Mouse (Mus musculus) mouse trophoblast stem cell (cell line): ENCODE measurements around the gene Arl6ip4.

Source experiments
- in situ Hi-C, 2 experiments: fragments of 300-500 bp; cut with MseI, MboI; formaldehyde crosslinking; loops; 2 replicates in 1 of 2; 3 replicates in 1 of 2; pipeline ENCODE4 v1.15.1; 2025

The Arl6ip4 gene

DNA sequence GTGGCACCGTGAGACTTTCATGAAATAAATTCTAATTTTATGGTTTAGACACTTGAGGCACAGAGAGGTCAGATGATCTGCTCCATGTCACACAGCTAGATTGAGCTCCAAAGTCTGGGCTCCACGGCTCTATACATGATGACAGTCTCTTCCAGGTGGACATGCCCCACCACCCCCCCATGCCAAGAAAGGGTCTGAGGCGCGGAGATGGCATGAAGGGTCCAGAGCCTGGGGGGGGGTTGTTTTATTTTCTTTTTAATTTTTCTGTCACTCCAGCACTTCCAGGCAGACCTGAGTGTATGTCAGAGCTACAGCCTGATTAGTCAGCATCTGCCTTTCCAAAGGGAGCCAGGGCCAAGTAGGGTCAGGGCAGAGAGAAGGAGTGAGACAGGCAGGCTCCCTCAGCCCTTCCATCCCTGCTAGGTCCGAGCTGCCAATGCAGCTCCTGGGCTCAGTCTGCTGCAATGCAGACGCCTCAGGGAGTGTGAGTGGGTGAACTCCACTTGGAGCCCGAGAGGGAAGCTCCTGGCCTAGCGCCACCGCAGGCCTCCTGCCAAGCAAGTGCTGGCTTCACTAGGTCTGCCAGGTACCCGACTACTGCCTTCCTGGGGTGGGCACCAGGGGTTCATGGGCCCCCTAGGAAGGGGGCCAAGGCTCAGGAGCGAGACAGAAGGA is 22.6 kb upstream of the Arl6ip4 start:
- in situ Hi-C loops: loop anchor here in 1 of 2 experiments (5.0 kb wide), 1 partner anchor 91 kb away; no protein-coding TSS in a partner anchor

DNA sequence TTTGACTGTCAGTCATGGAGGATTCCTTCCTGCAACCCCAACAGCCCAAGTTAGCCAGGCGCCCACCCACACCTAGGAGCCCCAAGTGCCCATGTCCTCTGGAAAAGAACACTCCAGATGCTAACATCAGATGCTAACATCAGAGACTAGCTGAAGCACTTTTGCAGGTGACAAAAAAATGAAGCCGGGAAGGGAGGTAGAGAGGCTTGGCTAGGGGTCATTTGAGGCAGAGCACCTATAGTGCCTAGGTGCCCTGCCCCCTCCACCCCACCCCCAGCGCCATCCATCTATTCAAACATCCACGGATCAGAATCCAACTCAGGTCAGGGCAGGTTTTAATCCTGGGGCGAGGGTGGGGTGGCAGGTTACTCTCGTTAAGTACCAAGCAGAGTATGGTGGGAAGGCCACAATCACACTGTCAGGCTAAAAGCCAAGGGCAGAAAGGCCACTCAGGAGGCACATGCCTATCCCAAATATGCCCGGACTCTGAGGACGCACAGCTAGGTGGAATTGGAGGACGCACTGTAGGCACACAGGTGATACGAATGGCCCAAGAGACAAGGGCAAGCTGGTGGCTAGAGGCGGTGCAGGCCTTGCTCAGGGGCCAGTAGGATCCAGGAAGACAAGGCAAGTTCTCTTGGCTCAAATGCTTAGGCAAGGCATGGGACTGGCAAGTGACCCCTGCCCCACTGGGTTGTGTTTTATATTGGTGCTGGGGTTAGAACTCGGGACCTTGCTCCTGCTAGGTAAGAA is 21.9 kb upstream of the Arl6ip4 start:
- in situ Hi-C loops: loop anchor here in 1 of 2 experiments (5.0 kb wide), 1 partner anchor 92 kb away; no protein-coding TSS in a partner anchor

DNA sequence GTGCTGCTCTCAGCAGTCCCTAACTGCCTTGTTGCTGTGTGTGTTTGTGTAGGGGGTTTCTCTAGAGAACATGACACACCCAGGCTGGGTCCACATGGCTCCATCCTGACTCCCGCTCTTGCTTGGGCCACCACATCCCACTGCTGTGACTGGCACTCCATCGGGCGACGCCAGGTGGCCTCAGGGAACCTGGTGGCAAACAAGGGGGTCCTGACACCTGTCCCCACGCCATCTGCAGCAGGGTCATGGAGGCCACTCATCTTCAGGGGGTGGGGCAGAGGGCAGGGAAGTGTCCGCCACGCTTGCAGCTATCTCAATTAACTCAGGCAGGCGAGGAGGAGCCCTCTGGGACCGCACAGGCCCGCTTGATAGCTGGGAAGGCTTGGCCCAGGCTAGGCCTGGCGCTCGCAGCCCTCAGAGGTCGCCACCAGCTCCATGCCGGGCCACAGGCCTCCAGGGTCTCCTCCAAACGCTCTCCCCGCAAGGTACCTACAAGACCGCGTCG is 20.8 kb upstream of the Arl6ip4 start:
- in situ Hi-C loops: no loop called here

DNA sequence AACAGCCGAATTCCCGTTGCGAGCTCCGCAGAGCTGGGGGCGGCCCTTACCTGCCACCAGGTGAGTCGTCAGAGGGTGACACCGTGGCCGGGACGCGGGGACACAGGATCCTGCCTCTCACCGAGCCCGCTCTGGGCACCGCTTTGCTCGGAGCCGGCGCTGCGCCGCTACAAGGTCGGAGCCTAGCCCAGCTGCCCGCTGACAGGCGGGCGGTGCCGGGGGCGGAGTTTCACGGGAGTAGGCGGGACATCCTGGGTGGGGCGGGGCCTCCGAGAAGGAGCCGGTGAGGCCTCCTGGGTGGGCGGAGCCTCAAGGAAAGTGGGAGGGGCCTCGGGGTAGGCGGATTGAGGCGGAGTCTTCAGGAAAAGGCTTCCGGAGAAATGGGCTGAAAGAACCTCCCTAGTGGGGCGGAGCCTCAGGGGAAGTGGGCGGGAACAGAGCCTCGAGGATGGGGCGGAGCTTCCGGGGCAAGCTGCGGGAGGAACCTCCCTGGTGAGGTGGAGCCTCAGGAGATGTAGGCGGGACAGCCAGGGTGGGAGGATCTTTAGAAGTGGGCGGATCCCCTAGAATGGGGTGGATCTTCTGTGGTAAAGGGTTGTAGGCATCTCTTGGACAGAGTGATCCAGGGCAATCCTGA is 20.2 kb upstream of the Arl6ip4 start, which contains the start of gene Abcb9:
Gene Abcb9 (minus strand): TSS at position 203 of the 637 bp plus-strand sequence.
- in situ Hi-C loops: no loop called here

DNA sequence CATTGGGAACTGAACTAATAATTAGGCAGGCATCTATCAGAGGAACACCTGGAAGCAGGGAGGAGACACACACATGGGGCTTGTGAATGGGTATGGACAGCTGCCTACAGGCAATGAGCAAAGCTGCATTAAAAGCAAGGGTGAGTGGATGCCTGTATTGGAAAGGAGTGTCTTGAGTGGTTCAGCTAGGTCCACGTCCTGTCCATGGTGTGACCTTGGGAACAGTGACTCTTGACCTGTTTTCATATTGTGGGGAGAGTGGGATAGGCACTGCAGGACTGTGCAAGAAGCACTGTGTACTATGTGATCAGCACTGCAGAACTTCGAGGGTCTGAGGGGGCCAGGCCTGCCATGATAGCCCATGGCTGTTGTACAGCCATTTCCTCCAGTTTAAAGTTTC is 17.0 kb upstream of the Arl6ip4 start:
- in situ Hi-C loops: no loop called here

DNA sequence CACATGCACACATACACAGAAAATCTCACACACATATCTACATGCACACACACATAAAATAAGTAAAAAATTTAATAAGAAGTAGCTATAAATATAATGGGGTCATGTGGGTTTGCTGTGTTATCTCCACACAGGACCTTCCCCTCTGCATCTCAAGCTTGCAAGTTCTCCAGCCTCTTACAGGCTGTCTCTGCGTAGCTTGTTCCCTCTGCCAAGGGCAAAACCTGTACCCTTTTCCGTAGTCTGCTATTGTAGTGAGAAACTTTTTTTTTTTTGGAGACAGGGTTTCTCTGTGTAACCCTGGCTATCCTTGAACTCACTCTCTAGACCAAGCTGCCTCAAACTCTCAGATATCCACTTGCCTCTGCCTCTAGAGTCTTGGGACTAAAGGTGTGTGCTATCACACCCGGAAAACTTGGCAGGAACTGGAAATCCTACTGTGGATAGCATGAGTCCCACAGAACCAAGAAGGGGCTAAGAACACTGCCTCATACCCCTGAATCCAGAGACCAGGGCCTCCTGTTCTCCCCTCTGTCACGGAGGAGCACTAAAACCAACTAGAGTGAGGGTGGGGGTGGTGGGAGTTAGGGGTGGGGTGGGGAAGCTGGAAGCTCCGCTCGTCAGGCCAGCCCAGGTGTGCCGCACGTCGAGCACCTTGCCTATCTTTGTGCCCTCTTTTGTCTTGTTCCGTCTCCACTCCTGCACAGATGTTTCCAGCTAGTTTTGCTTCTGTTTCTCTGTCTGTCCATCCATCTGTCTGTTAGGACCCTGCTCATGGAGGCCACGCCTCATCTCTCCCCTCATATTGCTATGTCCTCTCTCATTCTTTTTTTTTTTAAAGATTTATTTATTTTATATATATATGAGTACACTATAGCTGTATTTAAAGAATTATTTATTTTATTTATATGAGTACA is 15.5 kb upstream of the Arl6ip4 start:
- in situ Hi-C loops: no loop called here

DNA sequence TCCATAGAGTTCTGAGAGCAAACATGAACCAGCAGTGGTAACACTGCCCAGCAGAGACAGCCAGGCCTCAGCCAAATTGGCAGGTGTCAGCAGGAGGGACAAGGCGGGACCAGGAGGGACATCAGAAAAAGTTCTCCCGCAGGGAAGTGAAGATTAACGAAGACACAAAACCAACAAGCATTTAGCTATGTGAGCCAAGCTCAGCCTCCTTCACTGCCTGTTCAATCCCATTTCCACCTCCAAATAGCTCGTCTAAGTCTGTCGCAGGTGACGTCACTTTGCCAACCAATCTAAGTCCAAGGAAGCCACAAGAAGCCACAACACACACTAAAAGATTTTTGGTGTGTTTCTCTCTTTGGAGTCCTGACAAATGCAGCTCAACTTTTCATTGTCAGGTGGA is 13.6 kb upstream of the Arl6ip4 start:
- in situ Hi-C loops: no loop called here

DNA sequence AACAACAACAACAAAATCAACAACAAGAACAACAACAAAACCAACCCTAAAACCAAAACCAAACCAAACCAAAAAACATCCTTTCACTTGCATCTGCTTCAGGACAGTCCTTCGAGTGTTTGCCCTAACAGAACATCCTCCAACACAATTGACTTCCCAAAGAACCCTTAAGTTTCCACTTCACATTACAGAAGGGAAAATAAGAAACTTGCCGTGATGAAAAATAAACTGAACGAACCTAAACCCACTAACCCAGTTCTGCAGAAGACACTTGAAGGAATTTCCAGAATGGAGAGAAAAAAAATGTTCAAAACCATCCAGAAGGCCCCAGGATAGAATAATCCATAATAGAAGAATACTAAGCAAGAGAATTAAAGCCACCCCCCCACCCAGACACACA is 12.9 kb upstream of the Arl6ip4 start:
- in situ Hi-C loops: no loop called here

DNA sequence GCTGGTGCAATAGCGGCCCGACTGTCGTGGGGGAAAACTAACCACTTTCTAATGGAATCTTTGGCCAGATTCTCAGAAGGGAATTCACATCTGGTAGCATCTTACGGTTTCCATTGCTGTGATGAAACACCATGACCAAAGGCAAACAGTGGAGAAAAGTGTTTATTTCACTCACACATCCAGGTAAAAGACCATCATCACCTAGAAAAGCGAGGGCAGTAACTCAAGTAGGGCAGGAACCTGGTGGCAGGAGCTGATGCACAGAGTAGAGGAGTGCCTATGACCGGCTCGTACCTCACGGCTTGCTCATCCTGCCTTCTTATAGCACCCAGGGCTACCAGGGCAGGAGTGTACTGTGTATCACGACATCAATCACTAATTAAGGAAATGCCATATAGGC is 12.3 kb upstream of the Arl6ip4 start:
- in situ Hi-C loops: no loop called here

DNA sequence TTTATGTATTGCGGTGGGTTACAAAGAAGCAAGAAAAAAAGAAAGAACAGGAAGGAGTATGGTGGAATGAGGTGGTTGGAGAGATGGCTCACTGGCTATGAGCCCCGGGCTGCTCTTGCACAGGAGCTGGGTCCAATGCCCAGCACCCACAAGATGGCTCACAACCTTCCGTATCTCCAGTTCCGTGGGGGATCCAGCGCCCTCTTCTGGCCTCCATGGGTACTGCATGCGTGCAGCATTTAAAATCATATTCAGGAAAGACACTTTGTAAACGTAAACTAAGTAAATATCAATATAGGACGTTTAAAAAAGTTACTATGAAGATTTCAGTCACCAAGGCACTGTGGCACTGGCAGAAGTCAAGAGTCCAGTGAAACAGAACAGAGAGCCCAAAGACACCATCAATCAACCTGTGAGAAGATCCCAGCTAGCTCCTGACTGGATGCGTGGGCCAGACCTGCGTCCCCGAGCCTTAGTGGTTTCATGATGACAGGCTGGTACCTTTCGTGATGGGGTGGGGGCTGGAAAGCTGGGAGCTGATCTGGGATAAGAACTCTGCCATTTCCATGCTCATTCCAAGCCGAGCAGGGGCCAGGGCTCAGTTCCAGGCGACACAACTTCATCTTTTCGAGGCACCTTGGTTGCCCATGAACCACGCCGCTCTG is 4.7 kb upstream of the Arl6ip4 start:
- in situ Hi-C loops: no loop called here

DNA sequence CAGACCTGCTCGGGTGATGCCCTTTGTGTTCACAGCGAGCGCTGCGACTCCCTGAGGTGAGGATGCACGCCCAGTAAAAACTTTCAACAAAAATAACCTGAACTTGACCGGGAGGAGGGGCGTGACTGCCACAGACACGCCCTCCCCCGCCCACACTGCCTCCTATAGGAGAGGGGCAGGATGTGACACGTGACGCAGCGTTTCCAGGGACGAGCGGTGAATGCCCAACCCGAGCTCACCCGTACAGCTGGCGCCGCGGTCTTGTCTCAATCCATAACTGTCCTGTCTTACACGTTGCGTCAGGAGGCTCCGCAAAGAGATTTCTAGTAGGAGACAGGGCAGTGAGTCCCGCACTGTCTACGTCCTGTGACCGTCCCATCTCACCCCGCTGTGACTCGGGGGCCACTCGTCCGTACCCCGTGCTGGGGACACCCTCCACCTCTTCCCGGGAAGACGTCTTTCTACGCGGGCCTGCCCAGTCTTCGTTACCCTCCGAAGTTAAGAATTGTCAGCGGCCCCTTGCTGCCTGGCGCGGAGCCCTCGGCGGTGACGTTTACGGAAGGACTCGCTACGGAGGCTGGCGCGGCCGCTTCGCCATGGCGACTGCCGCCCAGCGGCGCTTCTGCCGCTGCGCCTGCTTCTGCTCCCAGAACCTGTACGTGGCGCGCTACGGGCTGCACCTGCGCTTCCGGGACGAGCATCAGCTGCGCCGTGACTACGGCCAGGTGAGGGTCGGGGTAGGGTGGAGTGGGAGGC is 4.0 kb upstream of the Arl6ip4 start, which contains the start of gene Ogfod2:
Gene Ogfod2 (plus strand): TSS at position 556 of the 756 bp plus-strand sequence.
- in situ Hi-C loops: no loop called here

DNA sequence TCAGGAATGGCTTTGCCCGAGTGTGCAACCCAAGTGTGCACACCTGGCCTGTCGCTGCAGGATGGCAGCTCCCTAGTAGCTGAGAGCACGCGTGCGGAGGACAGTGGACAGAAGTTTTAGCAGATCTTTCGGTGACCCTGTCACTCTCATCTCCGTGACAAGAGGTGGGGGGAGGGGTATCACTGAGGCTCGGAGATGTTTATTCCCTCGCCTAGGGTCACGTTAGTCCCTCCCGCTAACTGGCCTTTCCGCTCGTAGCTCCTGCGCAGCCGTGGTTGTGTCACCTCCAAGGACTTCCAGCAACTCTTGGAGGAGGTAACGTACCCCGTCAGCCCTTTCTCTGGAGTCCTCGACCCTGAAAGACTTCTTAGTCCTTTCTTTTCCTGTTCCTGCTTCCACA is 3.4 kb upstream of the Arl6ip4 start:
- in situ Hi-C loops: no loop called here

DNA sequence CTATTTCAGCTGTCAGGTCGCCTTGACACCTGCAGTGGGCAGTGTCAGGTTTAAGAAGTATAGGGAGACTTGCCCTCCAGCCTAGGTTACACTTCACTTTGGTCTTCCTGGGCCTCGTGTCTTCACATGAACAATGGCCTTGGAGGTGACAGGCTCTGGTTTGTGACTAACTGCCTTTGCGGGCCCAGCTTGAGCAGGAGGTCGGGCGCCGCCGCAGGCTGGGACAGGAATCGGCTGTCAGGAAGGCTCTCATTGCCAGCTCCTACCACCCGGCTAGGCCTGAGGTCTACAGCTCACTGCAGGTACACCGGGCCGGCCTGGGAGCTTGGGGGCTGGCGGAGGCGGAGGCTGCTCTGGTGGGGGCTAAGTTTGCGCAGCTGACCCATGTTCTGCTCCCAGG is 2.9 kb upstream of the Arl6ip4 start:
- in situ Hi-C loops: no loop called here

DNA sequence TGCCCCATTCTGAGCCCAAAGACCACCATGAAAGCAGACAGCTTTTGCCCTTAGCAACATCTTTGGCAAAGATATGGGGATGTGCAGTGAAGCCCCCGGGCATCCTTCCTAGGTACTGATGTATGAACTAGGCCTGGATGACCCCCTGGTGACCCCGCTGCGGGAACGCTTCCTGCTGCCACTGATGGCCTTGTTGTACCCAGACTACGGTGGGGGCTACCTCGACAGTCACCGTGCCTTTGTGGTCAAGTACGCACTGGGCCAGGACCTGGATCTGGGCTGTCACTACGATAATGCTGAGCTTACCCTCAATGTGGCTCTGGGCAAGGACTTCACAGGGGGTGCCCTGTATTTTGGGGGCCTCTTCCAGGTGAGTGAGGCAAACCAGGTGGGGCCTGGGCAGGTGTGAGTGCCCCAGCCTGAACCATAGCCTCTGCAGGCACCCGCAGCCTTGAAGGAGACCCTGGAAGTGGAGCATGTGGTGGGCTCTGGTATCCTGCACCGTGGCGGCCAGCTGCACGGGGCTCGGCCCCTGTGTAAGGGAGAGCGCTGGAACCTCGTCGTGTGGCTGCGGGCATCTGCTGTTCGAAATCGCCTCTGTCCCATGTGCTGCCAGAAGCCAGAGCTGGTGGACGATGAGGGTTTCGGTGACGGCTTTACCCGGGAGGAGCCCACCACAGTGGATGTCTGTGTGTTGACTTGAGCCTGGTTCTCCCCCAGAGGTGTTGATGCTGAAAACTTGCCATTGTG is 1.4 kb upstream of the Arl6ip4 start:
- in situ Hi-C loops: no loop called here

DNA sequence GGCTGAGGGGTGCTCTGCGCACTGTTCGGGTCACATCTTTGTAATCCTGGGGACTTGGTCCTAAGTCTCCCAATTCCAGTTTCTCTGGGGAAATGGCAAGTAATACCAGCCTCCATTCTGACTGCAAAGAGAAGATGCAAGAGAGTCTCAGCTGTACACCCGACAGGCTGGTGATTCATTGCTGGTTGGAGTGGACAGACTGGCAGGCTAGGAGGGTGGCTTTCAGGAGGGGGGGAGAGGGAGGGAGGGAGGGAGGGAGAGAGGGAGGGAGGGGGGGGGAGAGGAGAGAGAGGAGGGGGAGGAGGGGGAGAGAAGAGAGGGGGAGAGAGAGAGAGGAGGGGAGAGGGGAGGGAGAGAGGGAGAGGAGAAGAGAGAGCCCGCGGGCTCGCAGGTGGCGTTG is 358 bp upstream of the Arl6ip4 start:
- in situ Hi-C loops: no loop called here

DNA sequence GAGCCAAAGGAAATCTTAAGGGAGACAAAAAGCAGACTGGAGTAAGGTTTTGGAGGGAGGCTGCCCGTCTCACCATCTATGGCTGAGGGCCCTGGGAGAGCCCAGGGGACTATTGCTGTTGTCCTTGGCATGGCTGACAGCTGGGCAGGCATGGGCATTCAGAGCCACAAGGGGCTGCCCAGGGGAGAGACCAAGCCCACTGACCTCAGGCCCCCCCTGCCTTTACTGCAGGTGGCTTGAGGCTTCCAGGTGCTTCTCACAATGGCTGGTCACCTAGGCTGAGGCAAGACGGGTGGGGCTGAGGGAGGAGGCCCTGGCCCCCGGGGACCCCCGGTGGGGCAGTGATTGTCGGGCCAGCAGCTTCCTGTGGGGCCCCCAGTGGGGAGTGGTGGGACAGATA is 3.3 kb downstream of the Arl6ip4 start:
- in situ Hi-C loops: no loop called here

DNA sequence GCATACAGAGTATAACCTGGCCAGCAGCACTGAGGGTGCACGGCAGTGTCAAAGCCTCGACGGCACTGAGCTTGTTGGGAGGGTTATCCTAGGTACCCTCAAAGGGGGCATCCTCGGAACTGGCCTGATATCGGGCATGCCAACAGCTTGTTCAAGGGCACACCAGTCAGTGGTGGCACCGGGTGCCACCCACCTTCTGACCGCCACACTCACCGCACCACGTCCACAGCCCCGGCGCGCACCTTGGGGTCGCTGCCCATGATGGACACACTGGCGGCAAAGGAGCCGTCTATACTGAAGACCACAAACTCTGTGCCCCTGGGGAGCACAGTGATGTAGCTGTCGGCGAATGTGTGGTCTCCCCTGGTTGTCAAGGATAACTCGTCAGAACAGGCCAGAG is 6.5 kb downstream of the Arl6ip4 start:
- in situ Hi-C loops: no loop called here

DNA sequence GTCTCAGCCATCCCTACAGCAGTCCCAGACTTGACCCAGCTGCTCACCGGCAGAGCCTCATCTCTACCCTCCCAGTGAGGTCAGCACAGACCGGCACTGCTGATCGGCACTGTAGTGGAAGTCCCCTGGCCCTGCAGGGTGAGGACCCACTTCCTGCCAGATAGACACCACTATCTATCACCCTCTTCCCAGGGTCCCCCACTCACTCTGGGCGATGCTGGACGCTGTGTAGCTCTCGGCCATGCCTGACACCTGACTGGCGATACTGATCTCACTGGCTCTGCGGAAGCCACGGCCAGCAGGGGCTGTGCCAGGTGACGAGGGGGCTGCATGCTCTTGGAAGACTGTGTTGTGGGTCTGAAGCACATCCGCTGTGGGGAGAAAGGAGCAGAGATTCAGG is 9.2 kb downstream of the Arl6ip4 start:
- in situ Hi-C loops: no loop called here

DNA sequence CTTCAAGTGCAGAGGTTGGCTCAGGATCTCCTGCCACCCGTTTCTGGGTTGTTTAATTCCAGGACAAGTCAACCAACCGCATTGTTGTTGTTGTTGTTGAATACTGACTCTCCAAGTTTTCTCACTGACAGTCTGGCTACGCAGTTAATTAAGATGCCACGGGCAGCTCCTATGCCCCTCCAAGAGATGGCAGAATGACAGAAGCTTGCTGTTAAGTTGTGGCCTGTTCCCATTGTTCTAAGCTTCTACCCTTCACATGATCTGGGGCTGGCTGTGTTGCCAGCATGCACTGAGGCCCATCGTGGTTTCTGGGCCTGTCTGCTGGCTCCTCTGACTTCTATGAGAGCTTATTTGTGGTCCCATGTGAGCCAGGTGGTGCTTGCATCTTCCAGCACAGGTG is 18.4 kb downstream of the Arl6ip4 start:
- in situ Hi-C loops: no loop called here
